Mouse (Mus musculus): ENCODE results near the gene Ralgps1.
"Not testable (repeated sequence)": the region's sequence is repeated elsewhere in the genome, so short reads cannot be mapped to it uniquely, and the experiment has no call there.

Ralgps1 gene

GRCm38 (mm10) chr2:33361139-33361716 lies 10.1 kb downstream of the Ralgps1 start:
- DNase-seq (ENCODE audit: low spot score): no peak

- no peak for DNase-seq (ENCODE audit: low spot score)
These were observed 10.7 kb downstream of the Ralgps1 start for GRCm38 (mm10) chr2:33360564-33360963.

DNA sequence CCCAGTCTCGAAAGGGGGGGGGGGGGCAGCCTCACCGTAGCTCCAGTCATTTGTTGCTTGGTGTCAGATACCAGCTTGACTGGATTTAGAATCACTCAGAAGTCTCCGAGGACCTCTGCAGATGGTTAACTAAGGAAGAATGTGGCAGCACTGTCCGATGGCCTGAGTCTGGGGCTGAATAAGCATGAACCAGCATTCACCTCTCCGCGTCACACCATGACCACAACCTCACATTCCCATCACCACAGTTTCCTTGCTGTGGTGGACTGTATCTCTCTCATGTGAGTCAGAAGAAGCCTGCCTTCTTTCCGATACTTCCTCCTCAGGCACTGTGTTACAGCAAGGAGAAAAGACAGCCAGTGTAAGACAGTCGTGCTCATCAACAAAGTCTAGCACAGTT lies 12.1 kb downstream of the Ralgps1 start:
- DNase-seq (ENCODE audit: low spot score): no peak

DNA sequence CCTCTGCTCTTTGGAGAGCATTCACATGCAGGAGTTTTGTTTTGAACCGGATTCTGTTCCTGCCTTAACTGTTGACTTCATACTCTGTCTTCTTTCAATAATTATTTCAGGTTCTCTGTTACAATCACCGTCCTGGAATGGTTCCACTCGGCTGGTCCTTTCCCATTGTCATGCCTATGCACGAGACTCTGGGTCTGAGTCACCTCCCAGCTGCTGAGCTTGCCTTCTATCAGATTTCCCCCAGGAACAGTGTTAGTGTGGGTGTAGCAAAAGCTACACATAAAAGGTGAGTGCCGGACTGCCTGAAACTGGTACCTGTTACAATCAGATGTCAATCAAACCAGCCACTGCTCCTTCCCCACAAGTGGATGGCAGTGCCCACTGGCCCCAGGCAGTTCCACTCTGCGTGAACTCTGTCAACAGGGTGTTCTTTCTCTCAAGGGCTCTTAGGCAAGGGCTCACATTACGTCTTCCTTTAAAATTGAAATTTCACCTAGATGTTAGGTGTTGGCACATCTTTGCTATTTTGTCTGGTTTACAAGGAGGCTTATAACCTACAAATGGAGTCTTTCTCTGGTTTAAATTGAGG lies 13.9 kb downstream of the Ralgps1 start:
- no peak for DNase-seq (ENCODE audit: low spot score)

DNA sequence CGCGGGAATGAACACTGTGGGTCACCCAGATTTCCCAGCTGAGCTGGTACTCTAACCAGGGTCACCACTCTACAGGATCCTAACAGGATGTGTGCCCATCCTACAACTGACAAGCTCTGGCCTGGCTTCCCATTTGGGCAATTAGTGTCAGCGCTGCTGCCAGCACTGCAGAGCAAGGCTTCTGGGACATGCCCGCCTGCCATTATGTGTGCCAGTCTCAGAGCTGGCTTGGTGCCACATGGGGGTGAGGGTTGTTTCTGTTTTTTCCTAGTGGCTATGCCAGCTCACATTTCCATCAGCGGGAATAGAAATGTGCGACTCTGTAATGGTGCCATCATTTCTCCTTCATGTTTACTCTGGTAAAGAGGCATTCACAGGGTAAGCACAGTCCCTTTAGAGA lies 15.7 kb downstream of the Ralgps1 start:
- DNase-seq (ENCODE audit: low spot score): peak; percentile 64

- no peak for DNase-seq (ENCODE audit: low spot score)
These were observed 17.9 kb downstream of the Ralgps1 start for GRCm38 (mm10) chr2:33353432-33353831.

GRCm38 (mm10) chr2:33351449-33351848 lies 19.8 kb downstream of the Ralgps1 start:
- no peak for DNase-seq (ENCODE audit: low spot score)

DNA sequence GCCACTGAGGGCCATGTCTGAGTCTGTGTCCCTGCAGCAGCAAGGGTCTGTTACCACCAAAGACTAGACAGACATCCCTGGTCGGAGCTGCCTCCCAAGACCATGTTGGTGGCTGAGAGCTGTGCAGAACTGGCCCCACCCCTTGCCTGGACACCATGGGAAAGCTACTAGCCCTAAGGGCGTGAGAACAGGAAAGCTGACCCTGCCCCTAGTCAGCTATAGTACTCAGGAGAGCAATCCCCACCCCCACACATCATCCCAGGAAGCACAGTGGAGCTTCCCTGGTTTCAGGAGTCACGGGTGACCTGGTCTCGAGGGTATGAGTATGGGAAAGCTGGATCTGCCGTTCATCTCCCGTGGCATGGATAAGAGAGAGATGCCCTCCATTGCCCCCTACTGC lies 20.4 kb downstream of the Ralgps1 start:
- DNase-seq (ENCODE audit: low spot score): no peak

DNA sequence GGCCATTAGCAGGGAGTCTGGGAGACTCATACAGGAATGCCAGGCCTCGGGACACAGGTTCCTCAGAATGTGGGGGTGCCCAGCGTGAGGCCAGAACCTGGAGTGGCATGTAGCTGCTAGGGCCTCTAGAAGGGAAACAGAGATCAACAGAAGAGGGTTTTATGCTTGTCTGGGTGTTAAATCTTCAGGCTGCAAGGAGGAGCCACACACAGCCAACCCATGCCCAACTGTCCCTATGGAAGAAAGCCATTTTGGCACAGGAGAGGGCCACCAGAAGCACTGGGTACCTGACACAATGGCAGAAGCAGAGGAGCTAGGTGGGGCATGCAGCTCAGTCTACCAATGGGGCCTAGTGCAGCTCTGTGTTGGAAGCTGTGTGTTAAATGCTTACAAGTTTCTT lies 21.7 kb downstream of the Ralgps1 start:
- no peak for DNase-seq (ENCODE audit: low spot score)

GRCm38 (mm10) chr2:33349081-33349480 lies 22.2 kb downstream of the Ralgps1 start:
- DNase-seq (ENCODE audit: low spot score): peak; percentile 80

DNA sequence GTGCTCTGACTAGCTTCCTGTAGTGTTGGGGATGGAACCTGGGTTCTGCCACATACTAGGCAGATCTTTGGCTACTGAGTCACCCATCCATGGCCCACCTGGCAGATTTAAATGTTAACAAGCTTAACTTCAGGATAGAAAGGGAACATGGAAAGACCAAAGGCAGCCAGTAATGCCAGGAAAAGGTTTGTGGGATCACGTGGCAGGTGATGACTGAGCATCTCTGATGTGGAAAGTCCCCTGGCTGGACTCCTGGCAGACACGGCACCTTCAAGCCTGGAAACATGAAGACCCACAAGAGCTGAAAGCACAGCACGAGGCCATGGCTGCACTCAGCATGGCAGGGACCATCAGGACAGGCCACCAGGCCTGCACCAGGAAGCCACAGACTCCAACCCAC lies 23.0 kb downstream of the Ralgps1 start:
- DNase-seq (ENCODE audit: low spot score): no peak

GRCm38 (mm10) chr2:33347607-33348006 lies 23.7 kb downstream of the Ralgps1 start:
- DNase-seq (ENCODE audit: low spot score): no peak

DNA sequence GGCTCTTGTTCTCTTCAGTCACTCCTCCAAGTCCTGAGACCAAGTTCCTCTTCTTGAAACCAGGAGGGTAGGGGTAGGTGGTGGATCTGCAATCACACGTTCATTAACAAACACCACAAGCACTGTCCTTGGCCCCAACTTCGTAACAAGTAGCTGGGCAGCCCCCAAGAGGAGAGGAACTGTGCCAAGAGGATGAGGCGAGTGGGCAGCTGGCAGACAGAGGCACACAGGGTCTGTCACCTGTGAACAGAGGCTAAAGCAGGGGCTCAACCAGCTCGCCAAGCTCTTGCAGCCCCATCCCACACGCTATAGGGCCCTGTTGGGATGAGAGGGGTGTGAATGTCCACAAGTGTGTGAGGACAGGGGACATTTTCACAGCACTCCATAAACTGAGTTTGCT lies 24.5 kb downstream of the Ralgps1 start:
- DNase-seq (ENCODE audit: low spot score): no peak

DNA sequence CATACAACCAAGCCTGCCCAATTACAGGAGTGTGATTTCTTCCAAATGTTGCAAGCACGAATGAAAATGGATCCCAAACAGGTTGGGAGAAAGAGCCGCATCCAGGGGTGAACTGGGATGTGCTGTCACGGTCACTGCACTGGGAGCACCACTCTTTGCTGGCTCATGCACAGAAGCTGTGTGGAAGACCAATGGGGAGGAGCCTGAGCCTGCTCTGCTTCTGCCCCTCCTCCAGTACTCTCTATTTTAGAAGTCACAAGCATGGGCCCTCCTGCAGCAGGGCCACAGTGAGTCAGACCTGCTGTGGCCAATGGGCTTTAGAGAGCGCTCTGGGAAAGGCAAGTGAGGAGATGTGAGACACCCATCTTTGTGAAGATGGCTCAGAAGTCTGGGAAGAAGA lies 25.3 kb downstream of the Ralgps1 start:
- no peak for DNase-seq (ENCODE audit: low spot score)

DNA sequence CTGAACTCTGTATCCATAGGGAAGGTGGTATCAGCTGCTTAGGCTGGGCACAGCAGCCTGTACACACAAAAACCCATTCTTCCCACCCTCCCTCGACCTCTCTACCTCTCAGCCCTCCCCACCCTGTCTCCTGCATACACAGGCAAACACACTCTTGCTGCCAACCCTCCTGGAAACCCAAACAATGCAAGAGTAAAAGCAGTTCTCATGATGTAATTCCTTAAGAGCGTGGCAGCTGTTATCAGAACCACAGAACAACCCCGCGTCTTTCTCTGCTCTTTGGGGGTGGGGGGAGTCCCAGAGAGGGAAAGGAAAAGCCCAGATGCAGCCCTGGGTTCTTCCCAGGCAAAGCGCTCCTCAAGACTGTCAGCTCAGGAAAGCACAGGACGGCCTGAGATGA lies 25.8 kb downstream of the Ralgps1 start:
- DNase-seq (ENCODE audit: low spot score): no peak

GRCm38 (mm10) chr2:33343413-33343812 lies 27.9 kb downstream of the Ralgps1 start:
- no peak for DNase-seq (ENCODE audit: low spot score)

GRCm38 (mm10) chr2:33342148-33342547 lies 29.1 kb downstream of the Ralgps1 start:
- no peak for DNase-seq (ENCODE audit: low spot score)

DNA sequence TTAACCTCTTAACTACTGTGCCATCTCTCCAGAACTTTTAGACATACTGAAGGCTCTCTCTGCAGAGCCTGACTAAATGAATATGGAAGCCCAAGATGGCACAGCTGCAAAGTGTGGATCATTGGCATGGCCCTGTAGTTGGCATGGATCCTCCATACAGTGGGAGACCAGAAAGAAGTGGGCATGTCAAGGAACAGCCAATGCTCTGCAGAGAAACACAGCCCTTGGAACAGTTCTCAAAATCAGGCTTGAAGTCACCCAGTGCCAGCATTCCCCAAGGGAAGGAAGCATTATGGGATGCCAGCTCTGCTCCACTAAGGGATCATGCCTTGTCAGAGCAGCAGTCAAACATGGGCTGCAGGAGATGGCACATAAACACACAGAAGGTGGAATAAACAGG lies 35.5 kb downstream of the Ralgps1 start:
- DNase-seq (ENCODE audit: low spot score): no peak

DNA sequence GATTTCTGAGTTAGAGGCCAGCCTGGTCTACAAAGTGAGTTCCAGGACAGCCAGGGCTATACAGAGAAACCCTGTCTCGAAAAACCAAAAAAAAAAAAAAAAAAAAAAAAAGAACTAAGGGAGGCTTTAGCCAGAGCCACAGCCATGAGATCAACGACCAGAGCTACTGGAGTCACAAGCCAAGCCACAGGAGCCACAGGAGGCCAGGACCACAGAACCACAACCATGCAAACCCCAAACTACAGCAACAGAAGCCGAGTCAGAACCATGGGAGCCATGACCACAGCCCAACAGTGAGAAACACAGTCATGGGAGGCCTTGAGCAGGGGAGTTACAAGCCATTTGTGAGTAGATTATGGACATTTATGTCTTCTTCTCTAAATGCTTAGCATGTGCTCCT lies 41.7 kb downstream of the Ralgps1 start:
- no peak for DNase-seq (ENCODE audit: low spot score)

DNA sequence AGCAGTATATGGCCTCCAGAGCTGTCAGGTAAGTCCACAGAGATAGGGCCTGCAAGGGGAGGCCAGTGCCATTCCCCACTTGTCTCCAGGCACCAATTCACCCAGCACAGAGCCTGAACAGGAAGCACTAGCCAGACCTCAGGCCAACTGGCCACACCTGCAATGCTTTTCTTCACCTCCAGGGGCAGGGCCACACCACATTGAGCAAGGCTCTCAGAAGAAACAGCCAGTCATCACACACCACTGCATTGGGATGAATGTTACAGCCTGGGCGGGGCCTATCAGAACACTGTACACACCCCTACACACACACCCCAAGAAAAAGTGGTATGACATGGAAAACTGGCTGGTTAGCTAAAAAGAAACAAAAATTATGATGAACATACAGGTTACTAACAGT lies 42.3 kb downstream of the Ralgps1 start:
- DNase-seq (ENCODE audit: low spot score): no peak

GRCm38 (mm10) chr2:33325359-33325758 lies 45.9 kb downstream of the Ralgps1 start:
- no peak for DNase-seq (ENCODE audit: low spot score)

- DNase-seq (ENCODE audit: low spot score): no peak
These were observed 47.3 kb downstream of the Ralgps1 start for GRCm38 (mm10) chr2:33323799-33324595.

GRCm38 (mm10) chr2:33323043-33323625 lies 48.2 kb downstream of the Ralgps1 start:
- DNase-seq (ENCODE audit: low spot score): not testable (repeated sequence)

All from layer of hippocampus, adult 9-10 months (tissue).